Mouse (Mus musculus) hindbrain, embryonic 11.5 days (tissue): ENCODE results near the gene Bach2. TPM values are rescaled to one million over a fixed set of nuclear protein-coding genes. Genes with fewer than 3 reads are reported as not detected.

ENCODE experiments used
- ATAC-seq: fragments of 200-750 bp; cut with Nextera tagmentation; 2 replicates; pipeline ENCODE4 v1.8.0; 2017; ENCODE audit warnings: mild to moderate bottlenecking, moderate TSS enrichment, moderate library complexity; ENCODE audit not compliant: low FRiP score
- DNase-seq: peaks from one replicate; pipeline ENCODE4 v3.0.0-alpha.2; 2015; ENCODE audit warnings: low spot score
- H3K27ac ChIP-seq: fragments of 300-500 bp; sonication (generic); 2 replicates; pipeline ENCODE4 v1.5.1; 2014; ENCODE audit warnings: mild to moderate bottlenecking, low read depth, low read length
- H3K27me3 ChIP-seq: fragments of 300-500 bp; sonication (generic); 2 replicates; pipeline ENCODE4 v1.6.1; 2014; ENCODE audit warnings: mild to moderate bottlenecking, low read length, moderate library complexity, mixed read lengths; ENCODE audit not compliant: control insufficient read depth, insufficient read depth
- H3K36me3 ChIP-seq: fragments of 300-500 bp; sonication (generic); 2 replicates; pipeline ENCODE4 v1.6.1; 2014; ENCODE audit warnings: mild to moderate bottlenecking, low read length, moderate library complexity, mixed read lengths; ENCODE audit not compliant: control insufficient read depth, insufficient read depth
- H3K4me1 ChIP-seq: fragments of 300-500 bp; sonication (generic); replicated peaks from 2 replicates; pipeline ENCODE4 v1.6.1; 2014; ENCODE audit warnings: low read length, mixed read lengths; ENCODE audit not compliant: control insufficient read depth, insufficient read depth
- H3K4me2 ChIP-seq: fragments of 300-500 bp; sonication (generic); replicated peaks from 2 replicates; pipeline ENCODE4 v1.6.1; 2014; ENCODE audit warnings: mild to moderate bottlenecking, low read depth, low read length
- H3K4me3 ChIP-seq: fragments of 300-500 bp; sonication (generic); 2 replicates; pipeline ENCODE4 v1.5.1; 2014; ENCODE audit warnings: low read depth, low read length
- H3K9ac ChIP-seq: fragments of 300-500 bp; sonication (generic); 2 replicates; pipeline ENCODE4 v1.6.1; 2014; ENCODE audit warnings: low read depth, low read length
- H3K9me3 ChIP-seq: fragments of 300-500 bp; sonication (generic); 2 replicates; pipeline ENCODE4 v1.6.1; 2016; ENCODE audit warnings: low read length; ENCODE audit not compliant: control insufficient read depth
- WGBS: fragments of 180-500 bp; shearing (Covaris S2); extraction: QIAGEN DNeasy Blood & Tissue Kit; methylation state at CpG from one replicate; pipeline ENCODE4 v1.1.7; 2014; 5-methylcytosine and 5-hydroxymethylcytosine counted together
- polyA plus RNA-seq: library from polyadenylated mRNA; unstranded; fragments of >200 nt; fragmentation: Nextera tagmentation; extraction: Ambion mirVana; gene quantifications from 2 replicates; pipeline ENCODE4 v1.2.1, GENCODE M21; 2014

Gene Bach2
- polyA plus RNA-seq, 1 experiment from 2014 or later = 23.9 TPM

DNA sequence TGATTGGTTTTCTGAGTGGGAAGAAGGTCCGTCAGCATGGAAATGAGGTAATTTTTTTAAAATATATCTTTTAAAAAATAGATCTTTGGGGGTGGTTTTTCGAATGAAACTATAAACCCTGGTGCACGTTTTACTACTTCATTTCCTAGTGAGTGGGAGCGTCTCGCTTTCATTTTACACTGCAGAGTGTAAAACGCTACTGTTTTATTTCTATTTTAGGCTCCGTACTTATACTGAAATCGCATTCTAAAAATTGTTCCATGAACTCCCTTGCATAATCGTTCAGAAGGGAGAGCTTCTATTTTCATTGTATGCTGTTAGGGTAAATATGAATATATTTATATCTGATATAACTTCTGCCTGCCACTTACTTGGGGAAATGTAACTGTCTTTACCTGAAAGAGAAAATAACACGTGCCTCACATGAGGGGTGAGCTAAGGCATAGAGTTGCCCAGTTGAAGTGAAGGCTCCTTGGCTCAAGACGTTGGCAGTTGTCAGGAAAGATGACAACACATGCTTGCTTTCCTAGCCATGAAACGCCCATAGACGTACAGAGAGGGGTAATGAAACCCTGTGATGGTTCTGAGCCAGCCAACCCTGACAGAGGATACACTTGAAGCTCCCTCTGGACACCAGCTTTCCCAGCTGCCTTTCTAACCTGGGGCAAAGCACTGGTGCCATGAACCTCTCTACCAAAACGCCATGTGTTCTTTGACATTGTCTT is 306.4 kb downstream of the Bach2 start:
- no peaks in the 10 kb centered on the region for H3K4me1 ChIP-seq
- H3K9ac ChIP-seq = no peak overlapping the region
- no peaks in the 10 kb centered on the region for H3K27me3 ChIP-seq
- ATAC-seq (no peak), DNase-seq (no peak)
- no peaks in the 10 kb centered on the region for H3K36me3 ChIP-seq
- H3K27ac ChIP-seq = no peak overlapping the region
- no peak overlapping the region for H3K4me3 ChIP-seq
- H3K4me2 ChIP-seq = no peak overlapping the region
- WGBS = 90% methylated on average over 14 of the region's 14 CpGs
- no peaks in the 10 kb centered on the region for H3K9me3 ChIP-seq

DNA sequence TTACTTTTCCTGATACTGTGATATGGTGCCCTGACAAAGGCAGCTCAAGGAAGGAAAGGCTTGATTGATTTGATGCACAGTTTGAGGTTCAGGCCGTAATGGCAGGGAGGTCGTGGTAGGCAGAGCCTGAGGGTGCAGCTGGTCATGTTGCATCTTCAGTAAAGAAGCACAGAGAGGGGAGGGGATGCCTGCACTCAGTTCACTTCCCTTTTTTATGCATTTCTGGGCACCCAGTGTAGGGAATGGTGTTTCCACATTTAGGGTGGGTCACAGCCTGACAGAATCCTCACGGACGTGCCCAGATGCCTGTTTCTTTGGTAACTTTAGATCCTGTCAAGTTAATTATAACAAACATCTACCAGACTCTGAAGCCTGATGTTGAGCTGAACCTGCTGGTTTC is 306.9 kb downstream of the Bach2 start:
- H3K4me3 ChIP-seq = no peak overlapping the region
- no peaks in the 10 kb centered on the region for H3K27me3 ChIP-seq
- H3K9me3 ChIP-seq = no peaks in the 10 kb centered on the region
- ATAC-seq = no peak
- no peak overlapping the region for H3K4me2 ChIP-seq
- no peaks in the 10 kb centered on the region for H3K36me3 ChIP-seq
- WGBS = 63% methylated on average over 4 of the region's 4 CpGs
- H3K9ac ChIP-seq = no peak overlapping the region
- H3K4me1 ChIP-seq = no peaks in the 10 kb centered on the region
- H3K27ac ChIP-seq = no peak overlapping the region
- DNase-seq = no peak

DNA sequence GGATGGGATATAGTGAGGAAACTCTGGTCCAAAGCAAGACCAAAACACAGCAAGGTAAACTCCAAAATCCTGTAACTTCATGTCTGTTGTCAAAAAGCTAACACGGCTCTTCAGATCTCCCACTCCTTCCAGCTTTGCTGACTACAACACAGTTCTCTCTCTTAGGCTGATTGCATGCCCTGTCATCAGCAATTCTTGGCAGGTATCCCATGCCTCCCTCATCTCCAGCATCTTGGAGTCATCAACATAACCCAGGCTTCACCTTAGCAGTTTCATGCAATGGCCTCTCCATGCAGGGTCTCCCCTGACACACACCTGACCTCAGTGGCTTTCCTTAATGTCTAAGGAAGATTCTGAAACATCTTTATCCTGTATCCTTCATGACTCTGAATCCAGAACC is 310.5 kb downstream of the Bach2 start:
- H3K4me3 ChIP-seq = no peak overlapping the region
- H3K9ac ChIP-seq = no peak overlapping the region
- no peaks in the 10 kb centered on the region for H3K4me1 ChIP-seq
- H3K27me3 ChIP-seq = no peaks in the 10 kb centered on the region
- H3K9me3 ChIP-seq = no peaks in the 10 kb centered on the region
- no peak for DNase-seq
- no peaks in the 10 kb centered on the region for H3K36me3 ChIP-seq
- 73% methylated on average over 1 of the region's 1 CpGs for WGBS
- no peak overlapping the region for H3K27ac ChIP-seq
- no peak for ATAC-seq
- no peak overlapping the region for H3K4me2 ChIP-seq

DNA sequence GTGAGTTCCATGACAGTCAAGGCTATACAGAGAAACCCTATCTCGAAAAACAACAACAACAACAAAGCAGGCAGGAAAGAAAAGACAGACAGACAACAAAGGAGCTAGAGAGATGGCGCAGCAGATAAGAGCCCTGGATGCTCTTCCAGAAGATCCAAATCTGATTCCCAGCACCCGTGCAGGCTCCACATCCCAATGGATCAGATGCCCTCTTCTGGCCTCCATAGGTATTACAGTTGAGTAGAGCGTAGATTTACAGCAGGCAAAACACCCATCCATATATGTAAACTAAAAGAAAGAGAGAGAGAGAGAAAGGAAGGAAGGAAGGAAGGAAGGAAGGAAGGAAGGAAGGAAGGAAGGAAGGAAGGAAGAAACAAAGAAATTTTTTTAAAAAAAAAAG is 312.7 kb downstream of the Bach2 start:
- 41% methylated on average over 4 of the region's 4 CpGs for WGBS
- no peak overlapping the region for H3K4me2 ChIP-seq
- no peak overlapping the region for H3K27ac ChIP-seq
- H3K4me3 ChIP-seq = no peak overlapping the region
- no peaks in the 10 kb centered on the region for H3K4me1 ChIP-seq
- peak; percentile 74 for DNase-seq
- ATAC-seq = no peak
- no peak overlapping the region for H3K9ac ChIP-seq
- H3K27me3 ChIP-seq = no peaks in the 10 kb centered on the region
- no peaks in the 10 kb centered on the region for H3K9me3 ChIP-seq
- H3K36me3 ChIP-seq = no peaks in the 10 kb centered on the region

DNA sequence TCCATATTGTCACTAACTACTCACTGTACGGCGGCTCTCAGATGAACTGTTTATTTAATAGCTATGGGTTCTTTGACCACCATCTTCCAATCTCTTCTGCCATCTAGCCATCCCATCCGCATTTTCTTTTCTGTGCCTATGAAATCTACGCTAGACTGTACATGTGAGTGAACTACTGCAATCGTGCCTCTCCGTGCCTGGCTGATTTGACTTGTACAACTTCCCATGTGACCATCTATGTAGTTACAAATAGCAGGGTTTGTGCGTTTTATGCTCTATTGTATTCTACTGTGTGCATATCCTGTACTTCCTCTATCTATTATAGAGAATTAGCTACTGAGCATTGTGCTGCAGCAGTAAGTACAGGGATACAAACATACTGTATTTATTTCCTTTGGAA is 316.9 kb downstream of the Bach2 start:
- 0 out of 2 replicates have a peak, but pooled peaks cover 4% of the 10 kb centered on the region for H3K4me1 ChIP-seq
- no peak overlapping the region for H3K4me3 ChIP-seq
- WGBS = 92% methylated on average over 7 of the region's 7 CpGs
- no peaks in the 10 kb centered on the region for H3K27me3 ChIP-seq
- DNase-seq (no peak), ATAC-seq (no peak)
- H3K9me3 ChIP-seq = no peaks in the 10 kb centered on the region
- H3K36me3 ChIP-seq = no peaks in the 10 kb centered on the region
- no peak overlapping the region for H3K4me2 ChIP-seq
- no peak overlapping the region for H3K9ac ChIP-seq
- H3K27ac ChIP-seq = no peak overlapping the region

DNA sequence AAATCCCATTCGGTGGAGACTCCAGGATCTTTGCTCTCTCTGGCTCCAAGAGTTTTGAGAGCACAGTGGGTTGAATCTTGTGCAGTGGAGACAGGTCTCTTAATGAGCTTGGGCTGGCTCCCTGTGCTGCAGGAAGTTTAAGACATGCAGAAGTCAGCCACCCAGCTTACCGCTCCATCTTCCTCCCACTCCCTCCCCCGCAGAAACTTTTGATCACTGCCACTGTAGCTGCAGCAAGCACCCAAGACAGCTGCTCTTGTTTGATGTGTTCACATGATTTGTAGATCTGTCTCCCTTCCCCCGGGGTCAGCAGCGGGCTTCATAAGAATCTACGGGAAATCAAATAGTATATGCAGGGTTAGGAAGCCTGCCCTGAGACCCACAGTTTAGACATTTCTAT is 321.6 kb downstream of the Bach2 start:
- no peaks in the 10 kb centered on the region for H3K9me3 ChIP-seq
- H3K4me2 ChIP-seq = no peak overlapping the region
- no peaks in the 10 kb centered on the region for H3K27me3 ChIP-seq
- 53% methylated on average over 6 of the region's 6 CpGs for WGBS
- H3K27ac ChIP-seq = peak overlapping the region; percentile 72; the same call in 1 of the 2 replicates
- H3K4me3 ChIP-seq = no peak overlapping the region
- H3K36me3 ChIP-seq = no peaks in the 10 kb centered on the region
- peaks cover 10% of the 10 kb centered on the region for H3K4me1 ChIP-seq
- no peak for DNase-seq
- ATAC-seq = no peak
- H3K9ac ChIP-seq = 0 out of 2 replicates have a peak overlapping the region, but pooled peaks have one; percentile 15

DNA sequence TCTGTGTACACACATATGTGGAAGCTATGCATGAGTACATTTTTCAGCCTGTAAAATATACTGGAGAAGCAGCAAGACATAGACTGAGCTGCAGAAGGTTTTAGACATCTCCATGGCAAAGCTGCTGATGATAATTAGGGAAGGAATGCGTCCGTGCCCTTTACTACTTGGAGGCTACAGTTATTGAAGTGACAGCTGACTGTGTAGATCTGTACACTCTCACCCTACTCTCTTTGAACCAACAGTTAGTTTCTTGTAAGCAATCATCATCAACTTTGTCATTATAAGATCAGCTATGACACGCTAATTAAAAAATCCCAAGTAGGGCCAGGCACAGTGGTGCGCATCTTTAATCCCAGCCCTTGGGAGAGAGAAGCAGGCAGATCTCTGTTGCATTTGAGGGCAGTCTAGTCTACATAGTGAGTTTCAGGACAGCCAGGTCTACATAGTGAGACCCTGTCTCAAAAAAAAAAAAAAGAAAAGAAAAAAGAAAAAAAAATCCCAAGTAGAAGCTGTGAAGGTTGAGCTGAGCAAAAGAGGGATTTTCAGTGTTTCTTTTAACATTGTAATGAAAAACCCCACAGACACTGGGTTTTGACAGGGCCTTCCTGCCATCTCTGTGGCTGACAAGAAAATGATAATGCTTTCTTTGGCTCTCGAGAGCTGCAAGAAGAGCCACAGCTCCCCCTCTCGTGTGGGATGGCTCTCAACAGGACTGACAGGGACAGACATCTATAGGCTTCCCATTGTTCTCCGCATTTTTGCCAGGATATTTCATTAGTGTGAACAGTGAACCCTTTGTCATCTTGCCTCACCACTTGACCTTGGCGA is 322.3 kb downstream of the Bach2 start:
- Histone ChIP-seq H3K36me3 (no peaks in the 10 kb centered on the region), H3K4me2 (no peak overlapping the region), H3K27me3 (no peaks in the 10 kb centered on the region), H3K9me3 (no peaks in the 10 kb centered on the region), H3K4me3 (no peak overlapping the region), H3K4me1 (peaks cover 10% of the 10 kb centered on the region), H3K27ac (peak overlapping the region; percentile 72), H3K9ac (0 out of 2 replicates have a peak overlapping the region, but pooled peaks have one; percentile 15)
- DNase-seq (peak; percentile 52), ATAC-seq (peak; percentile 74)
- WGBS = 51% methylated on average over 8 of the region's 8 CpGs

DNA sequence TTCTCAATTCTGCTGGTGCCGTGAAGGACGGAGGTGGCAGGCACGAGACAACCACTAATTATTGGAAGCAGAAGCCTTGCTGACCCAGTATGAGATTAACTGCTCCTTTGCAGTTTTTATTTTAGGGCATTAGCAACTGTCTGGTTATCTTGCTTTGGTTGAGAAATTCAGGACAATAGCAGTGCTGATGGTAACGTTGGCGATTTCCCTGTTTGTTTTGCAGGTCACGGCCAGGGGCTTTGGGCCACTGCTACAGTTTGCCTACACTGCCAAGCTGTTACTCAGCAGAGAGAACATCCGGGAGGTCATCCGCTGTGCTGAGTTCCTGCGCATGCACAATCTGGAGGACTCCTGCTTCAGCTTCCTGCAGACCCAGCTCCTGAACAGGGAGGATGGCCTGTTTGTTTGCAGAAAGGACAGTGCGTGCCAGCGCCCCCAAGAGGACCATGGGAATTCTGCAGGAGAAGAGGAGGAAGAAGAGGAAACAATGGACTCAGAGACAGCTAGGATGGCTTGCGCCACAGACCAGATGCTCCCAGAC is 323.0 kb downstream of the Bach2 start:
- Histone ChIP-seq H3K27ac (peak overlapping the region; percentile 72), H3K27me3 (no peaks in the 10 kb centered on the region), H3K36me3 (no peaks in the 10 kb centered on the region), H3K4me1 (peaks cover 10% of the 10 kb centered on the region), H3K9ac (no peak overlapping the region), H3K4me3 (no peak overlapping the region), H3K4me2 (no peak overlapping the region), H3K9me3 (no peaks in the 10 kb centered on the region)
- 45% methylated on average over 12 of the region's 12 CpGs for WGBS
- DNase-seq = peak; percentile 61
- peak; percentile 75 for ATAC-seq
